Mouse (Mus musculus) ES-E14 (cell line): ENCODE data around the gene Ddx18. TPM values are rescaled to one million over a fixed set of nuclear protein-coding genes. Genes with fewer than 3 reads are reported as not detected.

Source experiments
- DNase-seq: peaks from one replicate; pipeline ENCODE4 v3.0.0-alpha.2; 2013; ENCODE audit warnings: low read depth, low spot score
- H3K27ac ChIP-seq: 2 replicates; pipeline ENCODE4 v1.5.1; 2012; ENCODE audit warnings: low read depth, mild to moderate bottlenecking, low read length, moderate library complexity, mixed read lengths; ENCODE audit not compliant: poor library complexity, insufficient read depth, severe bottlenecking
- H3K36me3 ChIP-seq: 2 replicates; pipeline ENCODE4 v1.6.1; 2012; ENCODE audit warnings: mild to moderate bottlenecking, low read length, moderate library complexity, mixed read lengths; ENCODE audit not compliant: control insufficient read depth, poor library complexity, insufficient read depth, severe bottlenecking
- H3K4me1 ChIP-seq, 2 experiments: fragments of 150-350 bp in 1 of 2; sonication (generic) in 1 of 2; 2 replicates each; pipeline ENCODE4 v1.6.1; 2012; ENCODE audit warnings: low read length in 2 of 2, mild to moderate bottlenecking in 1 of 2, mixed read lengths in 1 of 2; ENCODE audit not compliant: control insufficient read depth in 2 of 2, insufficient read depth in 2 of 2, poor library complexity in 1 of 2
- H3K4me3 ChIP-seq, 2 experiments: fragments of 150-350 bp in 1 of 2; sonication (generic) in 1 of 2; 2 replicates each; pipeline ENCODE4 v1.5.1; 2012; ENCODE audit warnings: low read length in 2 of 2, low read depth in 1 of 2, mild to moderate bottlenecking in 1 of 2, mixed read lengths in 1 of 2; ENCODE audit not compliant: insufficient read depth in 1 of 2, poor library complexity in 1 of 2, severe bottlenecking in 1 of 2
- H3K9ac ChIP-seq: 2 replicates; pipeline ENCODE4 v1.6.1; 2012; ENCODE audit warnings: low read depth, mild to moderate bottlenecking, low read length, mixed read lengths; ENCODE audit not compliant: poor library complexity, insufficient read depth, severe bottlenecking
- H3K9me3 ChIP-seq: fragments of 150-350 bp; sonication (generic); 2 replicates; pipeline ENCODE4 v1.6.1; 2012; ENCODE audit warnings: low read depth, mild to moderate bottlenecking, low read length; ENCODE audit not compliant: control insufficient read depth, insufficient read depth
- CHD2 ChIP-seq: IDR thresholded peaks from 2 replicates; pipeline ENCODE4 v1.6.1; 2014; ENCODE audit warnings: mild to moderate bottlenecking, low read depth, low read length, inconsistent platforms
- HCFC1 ChIP-seq: IDR thresholded peaks from 2 replicates; pipeline ENCODE4 v1.6.1; 2012; ENCODE audit warnings: low read length, inconsistent platforms, borderline replicate concordance; ENCODE audit not compliant: insufficient read depth
- MAFK ChIP-seq: IDR thresholded peaks from 2 replicates; pipeline ENCODE4 v1.6.1; 2014; ENCODE audit warnings: mild to moderate bottlenecking, low read depth, low read length, inconsistent platforms; ENCODE audit not compliant: insufficient read depth
- ZC3H11A ChIP-seq: IDR thresholded peaks from 2 replicates; pipeline ENCODE4 v1.6.1; 2012; ENCODE audit warnings: low read depth, mild to moderate bottlenecking, inconsistent platforms, low read length, borderline replicate concordance
- ZNF384 ChIP-seq: IDR thresholded peaks from 2 replicates; pipeline ENCODE4 v1.6.1; 2012; ENCODE audit warnings: low read depth, low read length, inconsistent platforms
- in situ Hi-C, 2 experiments: fragments of 600-800 bp; cut with MboI; formaldehyde crosslinking; loops; one replicate each; pipeline ENCODE4 v1.15.1; 2025; ENCODE audit warnings: low sequenced_read_pairs in 2 of 2, inconsistent platforms in 1 of 2; ENCODE audit not compliant: unreplicated experiment in 2 of 2
- total RNA-seq: library from RNA; depleted of rRNA; stranded (reverse); fragments of 300-350 nt; gene quantifications from 2 replicates; pipeline ENCODE4 v1.2.3, GENCODE M21; 2012; rRNA removed

Gene Ddx18
- total RNA-seq = 111 and 126 TPM in 2 replicates

GRCm38 (mm10) chr1:121567521-121568489, at the start of gene Ddx18:
Gene Ddx18, minus strand, starts transcription at chr1:121567989.
- no peak within 1 kb of the TSS for H3K27ac ChIP-seq
- H3K9me3 ChIP-seq = no peaks in the 10 kb centered on the region
- H3K4me3 ChIP-seq = peak within 1 kb of the TSS; percentile 93 to 100

GRCm38 (mm10) chr1:121608000-121608399, 40.2 kb upstream of the Ddx18 start:
- no peaks in the 10 kb centered on the region for H3K36me3 ChIP-seq
- H3K4me3 ChIP-seq = no peak overlapping the region
- DNase-seq = no peak
- TF ChIP-seq HCFC1 (no peak), ZC3H11A (no peak)
- H3K9ac ChIP-seq = no peak overlapping the region
- H3K4me1 ChIP-seq = no peaks in the 10 kb centered on the region
- H3K9me3 ChIP-seq = no peaks in the 10 kb centered on the region
- H3K27ac ChIP-seq = no peak overlapping the region
- in situ Hi-C loops = no loop called here

More at GRCm38 (mm10) chr1:121567521-121568489, at the start of gene Ddx18:
- Histone ChIP-seq H3K36me3 (peaks cover 14% of the 10 kb centered on the region), H3K9ac (peak within 1 kb of the TSS; percentile 99), H3K4me1 (no peaks in the 10 kb centered on the region; a peak in 1 of 4 replicates)
- DNase-seq = peak; percentile 93
- in situ Hi-C loops = no loop called here
- peak; percentile 86 for TF ChIP-seq HCFC1
- no peak for TF ChIP-seq CHD2

GRCm38 (mm10) chr1:121605118-121605517, 37.3 kb upstream of the Ddx18 start:
- H3K36me3 ChIP-seq = no peaks in the 10 kb centered on the region
- H3K9me3 ChIP-seq = no peaks in the 10 kb centered on the region
- in situ Hi-C loops = no loop called here
- H3K27ac ChIP-seq = no peak overlapping the region
- no peak overlapping the region for H3K9ac ChIP-seq
- no peak for TF ChIP-seq CHD2
- TF ChIP-seq ZNF384 = no peak
- no peak for TF ChIP-seq HCFC1
- TF ChIP-seq ZC3H11A = no peak
- no peaks in the 10 kb centered on the region for H3K4me1 ChIP-seq
- DNase-seq = no peak
- H3K4me3 ChIP-seq = no peak overlapping the region

GRCm38 (mm10) chr1:121601893-121602292, 34.1 kb upstream of the Ddx18 start:
- no peaks in the 10 kb centered on the region for H3K4me1 ChIP-seq
- in situ Hi-C loops = no loop called here
- H3K27ac ChIP-seq = no peak overlapping the region
- DNase-seq = no peak
- no peaks in the 10 kb centered on the region for H3K9me3 ChIP-seq
- no peak overlapping the region for H3K9ac ChIP-seq
- no peaks in the 10 kb centered on the region for H3K36me3 ChIP-seq
- TF ChIP-seq CHD2 = no peak
- H3K4me3 ChIP-seq = no peak overlapping the region

- no peak overlapping the region for H3K4me3 ChIP-seq
- H3K36me3 ChIP-seq = no peaks in the 10 kb centered on the region
- no peak overlapping the region for H3K9ac ChIP-seq
- H3K4me1 ChIP-seq = no peaks in the 10 kb centered on the region
- TF ChIP-seq HCFC1 (no peak), CHD2 (no peak), ZC3H11A (no peak), MAFK (no peak), ZNF384 (no peak)
- in situ Hi-C loops = no loop called here
- DNase-seq = peak; percentile 38
- no peaks in the 10 kb centered on the region for H3K9me3 ChIP-seq
- no peak overlapping the region for H3K27ac ChIP-seq
Observed at GRCm38 (mm10) chr1:121601084-121601483, 33.3 kb upstream of the Ddx18 start.
